Mouse (Mus musculus) embryonic fibroblast, embryonic 13.5 days (primary cell): ENCODE measurements around the gene D630045J12Rik.

Experiments
- CTCF ChIP-seq: IDR thresholded peaks from 2 replicates; pipeline ENCODE4 v1.5.1; 2011; ENCODE audit warnings: mild to moderate bottlenecking, control low read depth, low read length, moderate library complexity, borderline replicate concordance; ENCODE audit not compliant: insufficient read depth
- POLR2A ChIP-seq: IDR thresholded peaks from 2 replicates; pipeline ENCODE4 v1.6.1; 2011; ENCODE audit warnings: low read depth, mild to moderate bottlenecking, control low read depth, low read length, moderate library complexity

DNA sequence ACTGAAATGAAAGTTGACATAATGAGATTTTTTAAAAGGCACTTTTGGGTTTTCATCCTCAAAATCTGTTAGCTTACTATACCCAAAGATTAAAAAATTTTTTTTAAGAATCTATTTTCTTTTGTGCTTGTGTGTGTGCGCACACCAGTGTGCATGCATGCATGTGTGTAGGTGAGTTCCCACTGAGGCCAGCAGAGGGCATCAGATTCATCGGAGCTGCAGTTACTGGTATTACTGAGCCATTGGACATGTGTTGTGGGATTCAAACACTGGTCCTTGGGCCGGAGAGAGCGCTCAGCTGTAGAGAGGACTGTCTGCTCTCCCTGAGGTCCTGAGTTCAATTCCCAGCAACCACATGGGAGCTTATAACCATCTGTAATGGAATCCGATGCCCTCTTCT lies 123.9 kb downstream of the D630045J12Rik start:
- TF ChIP-seq CTCF (no peak), POLR2A (no peak)
